Mouse (Mus musculus) liver, postnatal 0 days (tissue): Measurements from ENCODE around the gene Slc12a3.

Source experiments
- CTCF ChIP-seq: sonication (generic); IDR thresholded peaks from 2 replicates; pipeline ENCODE4 v1.5.1; 2016; ENCODE audit warnings: antibody characterized with exemption, low read depth
- EP300 ChIP-seq: IDR thresholded peaks from 2 replicates; pipeline ENCODE4 v1.6.1; 2016; ENCODE audit warnings: antibody characterized with exemption, low read depth, mild to moderate bottlenecking

DNA sequence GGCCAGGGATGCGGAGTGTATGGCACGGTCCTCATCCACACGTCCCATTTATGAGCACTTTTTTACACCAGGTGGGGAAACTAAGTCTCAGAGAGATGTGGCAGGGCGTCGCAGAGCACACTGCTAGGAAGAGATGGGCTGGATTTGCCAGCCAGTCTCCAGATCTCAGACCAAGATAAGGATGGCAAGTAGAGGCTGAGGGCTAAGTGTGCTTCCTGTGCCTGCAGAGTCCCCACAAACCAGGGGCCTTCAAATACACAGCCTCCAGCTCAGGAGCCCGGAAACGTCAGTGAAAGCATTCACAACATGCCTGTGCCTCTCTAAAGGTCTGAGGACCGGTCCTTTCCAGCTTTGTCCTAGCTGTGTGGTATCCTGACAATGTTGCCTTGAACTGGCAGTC is 8.6 kb downstream of the Slc12a3 start:
- TF ChIP-seq EP300, result no peak
- no peak for TF ChIP-seq CTCF
